Mouse (Mus musculus) forebrain, postnatal 0 days (tissue): ENCODE data around the gene Vps29. TPM values are rescaled to one million over a fixed set of nuclear protein-coding genes. Genes with fewer than 3 reads are reported as not detected.

Experiments used
- ATAC-seq: fragments of 200-750 bp; cut with Nextera tagmentation; 2 replicates; pipeline ENCODE4 v1.8.0; 2017; ENCODE audit warnings: mild to moderate bottlenecking, moderate library complexity
- DNase-seq: peaks from one replicate; pipeline ENCODE4 v3.0.0-alpha.2; 2015
- H3K27ac ChIP-seq: fragments of 300-500 bp; sonication (generic); 2 replicates; pipeline ENCODE4 v1.5.1; 2014; ENCODE audit warnings: low read depth, mild to moderate bottlenecking, antibody characterized with exemption, low read length, moderate library complexity, mixed read lengths
- H3K27me3 ChIP-seq: fragments of 300-500 bp; sonication (generic); 2 replicates; pipeline ENCODE4 v1.6.1; 2014; ENCODE audit warnings: mild to moderate bottlenecking, low read length, mixed read lengths; ENCODE audit not compliant: insufficient read depth
- H3K36me3 ChIP-seq: fragments of 300-500 bp; sonication (generic); 2 replicates; pipeline ENCODE4 v1.6.1; 2014; ENCODE audit warnings: mild to moderate bottlenecking, moderate library complexity; ENCODE audit not compliant: insufficient read depth
- H3K4me1 ChIP-seq: fragments of 300-500 bp; sonication (generic); 2 replicates; pipeline ENCODE4 v1.6.1; 2014; ENCODE audit warnings: antibody characterized with exemption; ENCODE audit not compliant: insufficient read depth
- H3K4me2 ChIP-seq: fragments of 300-500 bp; sonication (generic); 2 replicates; pipeline ENCODE4 v1.6.1; 2014; ENCODE audit warnings: low read depth, mild to moderate bottlenecking, moderate library complexity
- H3K4me3 ChIP-seq: fragments of 300-500 bp; sonication (generic); 2 replicates; pipeline ENCODE4 v1.5.1; 2014; ENCODE audit warnings: low read depth, low read length, mixed read lengths
- H3K9ac ChIP-seq: fragments of 300-500 bp; sonication (generic); 2 replicates; pipeline ENCODE4 v1.6.1; 2014; ENCODE audit warnings: mild to moderate bottlenecking
- H3K9me3 ChIP-seq: fragments of 300-500 bp; sonication (generic); 2 replicates; pipeline ENCODE4 v1.6.1; 2016; ENCODE audit warnings: low read length
- CTCF ChIP-seq: sonication (generic); IDR thresholded peaks from 2 replicates; pipeline ENCODE4 v1.5.1; 2016; ENCODE audit warnings: antibody characterized with exemption, control low read depth, low read depth
- WGBS: fragments of 180-500 bp; shearing (Covaris S2); extraction: QIAGEN DNeasy Blood & Tissue Kit; methylation state at CpG from one replicate; pipeline ENCODE4 v1.1.7; 2014; 5-methylcytosine and 5-hydroxymethylcytosine counted together
- polyA plus RNA-seq: library from polyadenylated mRNA; unstranded; fragments of >200 nt; fragmentation: Nextera tagmentation; extraction: Ambion mirVana; gene quantifications from 2 replicates; pipeline ENCODE4 v1.2.1, GENCODE M21; 2015
- total RNA-seq: library from RNA; depleted of rRNA; stranded (reverse); fragments of >200 nt; gene quantifications from 2 replicates; pipeline ENCODE4 v1.2.3, GENCODE M21; 2014; rRNA removed

The Vps29 gene
- total RNA-seq (142 and 157 TPM in 2 replicates), polyA plus RNA-seq (364 and 391 TPM in 2 replicates)

GRCm38 (mm10) chr5:122353807-122354491 is at the start of gene Vps29, which contains the start of gene Rad9b:
TSS of gene Vps29 (plus strand) at chr5:122354369.
TSS of gene Rad9b (minus strand) at chr5:122354233.
- peaks cover 11% of the 10 kb centered on the region for H3K4me1 ChIP-seq
- no peaks in the 10 kb centered on the region for H3K27me3 ChIP-seq
- peak within 1 kb of the TSS; percentile 86 for H3K27ac ChIP-seq
- H3K9me3 ChIP-seq: no peaks in the 10 kb centered on the region
- H3K4me2 ChIP-seq: peak within 1 kb of the TSS; percentile 64
- DNase-seq: peak; percentile 100
- 0 out of 2 replicates have a peak, but pooled peaks cover 4% of the 10 kb centered on the region for H3K36me3 ChIP-seq
- ATAC-seq: peak; percentile 94
- H3K4me3 ChIP-seq: peak within 1 kb of the TSS; percentile 98
- no peak for TF ChIP-seq CTCF
- H3K9ac ChIP-seq: peak within 1 kb of the TSS; percentile 93
- WGBS: 1% methylated on average over 51 of the region's 51 CpGs

DNA sequence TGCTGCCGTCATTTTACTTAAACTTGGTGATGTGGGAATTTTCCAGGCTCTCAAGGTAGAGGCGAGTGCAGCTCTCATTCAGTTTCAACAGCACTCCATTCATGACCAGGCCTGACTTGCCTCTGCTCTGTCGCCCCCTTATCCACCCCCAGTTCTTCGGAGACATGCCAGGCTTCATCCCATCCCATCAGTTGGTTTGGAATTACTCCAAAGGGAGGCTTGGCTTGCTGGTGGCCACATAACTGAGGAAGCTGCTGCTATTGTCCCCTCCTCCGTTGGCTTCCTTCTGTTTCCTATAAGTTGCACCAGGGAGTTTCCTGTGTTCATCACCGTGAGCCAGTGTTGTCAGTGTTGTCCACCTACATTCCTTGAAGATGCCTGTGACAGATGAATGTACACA is 49.6 kb upstream of the Vps29 start:
- Histone ChIP-seq H3K4me3 (no peak overlapping the region), H3K4me2 (no peak overlapping the region), H3K27me3 (no peaks in the 10 kb centered on the region), H3K9me3 (no peaks in the 10 kb centered on the region), H3K4me1 (no peaks in the 10 kb centered on the region), H3K27ac (no peak overlapping the region), H3K9ac (no peak overlapping the region), H3K36me3 (peaks cover 2% of the 10 kb centered on the region; the same call in 1 of the 2 replicates)
- DNase-seq (no peak), ATAC-seq (no peak)
- TF ChIP-seq CTCF: no peak
- 80% methylated on average over 6 of the region's 6 CpGs for WGBS

GRCm38 (mm10) chr5:122305472-122305871 is 48.7 kb upstream of the Vps29 start:
- Histone ChIP-seq H3K4me2 (no peak overlapping the region), H3K9me3 (no peaks in the 10 kb centered on the region), H3K27me3 (no peaks in the 10 kb centered on the region), H3K9ac (no peak overlapping the region), H3K36me3 (peaks cover 4% of the 10 kb centered on the region; the same call in 1 of the 2 replicates), H3K4me1 (no peaks in the 10 kb centered on the region), H3K4me3 (no peak overlapping the region), H3K27ac (no peak overlapping the region)
- TF ChIP-seq CTCF: no peak
- no peak for ATAC-seq
- no peak for DNase-seq
- WGBS: 91% methylated on average over 7 of the region's 7 CpGs

- DNase-seq: no peak
- no peak for ATAC-seq
- no peaks in the 10 kb centered on the region for H3K9me3 ChIP-seq
- TF ChIP-seq CTCF: no peak
- 89% methylated on average over 3 of the region's 3 CpGs for WGBS
- H3K9ac ChIP-seq: no peak overlapping the region
- H3K4me1 ChIP-seq: no peaks in the 10 kb centered on the region
- H3K36me3 ChIP-seq: peaks cover 4% of the 10 kb centered on the region; the same call in 1 of the 2 replicates
- H3K27me3 ChIP-seq: no peaks in the 10 kb centered on the region
- no peak overlapping the region for H3K4me2 ChIP-seq
- H3K4me3 ChIP-seq: no peak overlapping the region
- H3K27ac ChIP-seq: no peak overlapping the region
Observed at GRCm38 (mm10) chr5:122306536-122306935, 47.6 kb upstream of the Vps29 start.

- TF ChIP-seq CTCF: no peak
- H3K4me1 ChIP-seq: no peaks in the 10 kb centered on the region
- no peak for ATAC-seq
- WGBS: 77% methylated on average over 8 of the region's 8 CpGs
- H3K36me3 ChIP-seq: peaks cover 9% of the 10 kb centered on the region
- no peaks in the 10 kb centered on the region for H3K9me3 ChIP-seq
- no peak overlapping the region for H3K4me3 ChIP-seq
- H3K4me2 ChIP-seq: no peak overlapping the region
- no peaks in the 10 kb centered on the region for H3K27me3 ChIP-seq
- H3K27ac ChIP-seq: no peak overlapping the region
- no peak for DNase-seq
- no peak overlapping the region for H3K9ac ChIP-seq
Observed at GRCm38 (mm10) chr5:122310699-122311098, 43.5 kb upstream of the Vps29 start.

DNA sequence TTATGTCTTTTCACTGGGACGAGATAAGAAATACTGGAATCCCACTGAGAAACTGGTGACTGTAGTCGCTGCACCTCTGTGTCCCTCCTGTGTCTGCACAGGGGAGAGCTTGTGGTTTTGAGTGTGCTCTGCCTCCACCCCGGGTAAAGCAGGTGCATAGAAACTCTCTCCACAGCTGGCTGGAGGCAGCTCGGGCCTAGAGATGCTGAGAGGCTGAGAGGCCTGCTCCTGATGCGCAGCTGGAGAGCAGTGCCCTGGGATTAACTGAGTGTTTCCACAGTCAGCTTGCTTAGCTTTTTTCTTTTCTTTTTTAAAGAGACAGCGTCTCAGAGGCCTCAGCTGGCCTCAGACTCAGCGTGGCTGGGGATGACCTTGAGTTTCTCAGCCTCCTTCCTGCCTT is 42.5 kb upstream of the Vps29 start:
- Histone ChIP-seq H3K9me3 (no peaks in the 10 kb centered on the region), H3K4me1 (no peaks in the 10 kb centered on the region), H3K4me2 (no peak overlapping the region), H3K4me3 (no peak overlapping the region), H3K36me3 (peaks cover 9% of the 10 kb centered on the region), H3K27ac (no peak overlapping the region), H3K9ac (no peak overlapping the region), H3K27me3 (no peaks in the 10 kb centered on the region)
- ATAC-seq (no peak), DNase-seq (no peak)
- no peak for TF ChIP-seq CTCF
- WGBS: 64% methylated on average over 7 of the region's 7 CpGs

GRCm38 (mm10) chr5:122312346-122312745 is 41.8 kb upstream of the Vps29 start:
- ATAC-seq (no peak), DNase-seq (no peak)
- no peaks in the 10 kb centered on the region for H3K4me1 ChIP-seq
- H3K4me3 ChIP-seq: no peak overlapping the region
- H3K9me3 ChIP-seq: no peaks in the 10 kb centered on the region
- 81% methylated on average over 4 of the region's 4 CpGs for WGBS
- no peak overlapping the region for H3K27ac ChIP-seq
- H3K36me3 ChIP-seq: peaks cover 16% of the 10 kb centered on the region
- TF ChIP-seq CTCF: no peak
- no peak overlapping the region for H3K9ac ChIP-seq
- H3K4me2 ChIP-seq: no peak overlapping the region
- H3K27me3 ChIP-seq: no peaks in the 10 kb centered on the region
